Mouse (Mus musculus) layer of hippocampus, adult 2 months (tissue): ENCODE results near the gene Naa16. TPM values are rescaled to one million over a fixed set of nuclear protein-coding genes. Genes with fewer than 3 reads are reported as not detected.

Source experiments
- DNase-seq, 2 experiments: peaks; one replicate each; pipeline ENCODE4 v3.0.0; 2022; ENCODE audit warnings: low spot score in 2 of 2
- H3K27ac ChIP-seq: fragments of 200-600 bp; 2 replicates; pipeline ENCODE4 v1.8.1; 2022
- H3K4me3 ChIP-seq: fragments of 200-600 bp; 2 replicates; pipeline ENCODE4 v1.8.1; 2022; ENCODE audit warnings: mild to moderate bottlenecking
- CTCF ChIP-seq: fragments of 200-600 bp; conservative IDR thresholded peaks from 2 replicates; pipeline ENCODE4 v1.8.1; 2022; ENCODE audit warnings: antibody characterized with exemption, mild to moderate bottlenecking, moderate library complexity
- total RNA-seq, 2 experiments: library from RNA; stranded (reverse); gene quantifications; 2 replicates each; pipeline ENCODE4 v1.2.3; 2021

Gene Naa16
- total RNA-seq, 2 experiments from 2014 or later, result 13.5 to 15.2 TPM

GRCm38 (mm10) chr14:79321152-79321551 lies 69.4 kb downstream of the Naa16 start:
- TF ChIP-seq CTCF, result peak; percentile 77
- Histone ChIP-seq H3K27ac (peak overlapping the region; percentile 57), H3K4me3 (no peak overlapping the region)
- no peak for DNase-seq

GRCm38 (mm10) chr14:79317602-79318001 lies 73.0 kb downstream of the Naa16 start:
- Histone ChIP-seq H3K27ac (no peak overlapping the region), H3K4me3 (no peak overlapping the region)
- no peak for TF ChIP-seq CTCF
- DNase-seq, result no peak

GRCm38 (mm10) chr14:79315877-79316276 lies 74.7 kb downstream of the Naa16 start:
- TF ChIP-seq CTCF, result no peak
- Histone ChIP-seq H3K27ac (no peak overlapping the region), H3K4me3 (no peak overlapping the region)
- DNase-seq, result no peak

GRCm38 (mm10) chr14:79314245-79315010 lies 76.2 kb downstream of the Naa16 start:
- DNase-seq, result no peak
- H3K4me3 ChIP-seq, result no peak overlapping the region
- no peak for TF ChIP-seq CTCF
- H3K27ac ChIP-seq, result peak overlapping the region; percentile 63

- H3K4me3 ChIP-seq, result no peak overlapping the region
- no peak for DNase-seq
- no peak for TF ChIP-seq CTCF
- H3K27ac ChIP-seq, result peak overlapping the region; percentile 63
Measured at GRCm38 (mm10) chr14:79313439-79314175, 77.0 kb downstream of the Naa16 start.

GRCm38 (mm10) chr14:79312719-79313118 lies 77.9 kb downstream of the Naa16 start:
- no peak overlapping the region; the same call in 1 of the 2 replicates for H3K27ac ChIP-seq
- no peak for TF ChIP-seq CTCF
- H3K4me3 ChIP-seq, result no peak overlapping the region

GRCm38 (mm10) chr14:79311918-79312454 lies 78.6 kb downstream of the Naa16 start:
- Histone ChIP-seq H3K27ac (no peak overlapping the region; the same call in 1 of the 2 replicates), H3K4me3 (no peak overlapping the region)
- no peak for TF ChIP-seq CTCF
- DNase-seq, result no peak

More at GRCm38 (mm10) chr14:79312719-79313118, 77.9 kb downstream of the Naa16 start:
- no peak for DNase-seq

- TF ChIP-seq CTCF, result no peak
- no peak overlapping the region for H3K27ac ChIP-seq
- DNase-seq, result no peak
- no peak overlapping the region for H3K4me3 ChIP-seq
Measured at GRCm38 (mm10) chr14:79309115-79309514, 81.5 kb downstream of the Naa16 start.

GRCm38 (mm10) chr14:79308364-79308763 lies 82.2 kb downstream of the Naa16 start:
- no peak overlapping the region for H3K4me3 ChIP-seq
- no peak overlapping the region for H3K27ac ChIP-seq
- no peak for DNase-seq

GRCm38 (mm10) chr14:79307908-79308307 lies 82.7 kb downstream of the Naa16 start:
- no peak overlapping the region for H3K27ac ChIP-seq
- DNase-seq, result no peak
- no peak overlapping the region for H3K4me3 ChIP-seq
- TF ChIP-seq CTCF, result no peak

More at GRCm38 (mm10) chr14:79308364-79308763, 82.2 kb downstream of the Naa16 start:
- no peak for TF ChIP-seq CTCF

GRCm38 (mm10) chr14:79307138-79307537 lies 83.4 kb downstream of the Naa16 start:
- no peak for TF ChIP-seq CTCF
- DNase-seq, result no peak
- Histone ChIP-seq H3K27ac (no peak overlapping the region), H3K4me3 (no peak overlapping the region)

- DNase-seq, result no peak
- no peak overlapping the region for H3K4me3 ChIP-seq
- no peak overlapping the region for H3K27ac ChIP-seq
- no peak for TF ChIP-seq CTCF
Measured at GRCm38 (mm10) chr14:79304873-79305464, 85.6 kb downstream of the Naa16 start.

- no peak for DNase-seq
- H3K4me3 ChIP-seq, result no peak overlapping the region
- no peak for TF ChIP-seq CTCF
- H3K27ac ChIP-seq, result no peak overlapping the region
Measured at GRCm38 (mm10) chr14:79303150-79303549, 87.4 kb downstream of the Naa16 start.
